Mouse (Mus musculus) embryonic fibroblast, embryonic 13.5 days (primary cell): ENCODE data around the gene Mprip.

Source experiments
- CTCF ChIP-seq: IDR thresholded peaks from 2 replicates; pipeline ENCODE4 v1.5.1; 2011; ENCODE audit warnings: mild to moderate bottlenecking, control low read depth, low read length, moderate library complexity, borderline replicate concordance; ENCODE audit not compliant: insufficient read depth
- POLR2A ChIP-seq: IDR thresholded peaks from 2 replicates; pipeline ENCODE4 v1.6.1; 2011; ENCODE audit warnings: low read depth, mild to moderate bottlenecking, control low read depth, low read length, moderate library complexity

GRCm38 (mm10) chr11:59727204-59727603, 66.1 kb downstream of the Mprip start:
- TF ChIP-seq POLR2A (no peak), CTCF (no peak)
